Mouse (Mus musculus): ENCODE measurements at regions not wholly inside any gene's neighbourhood (a gene's known extent, or its start where the extent isn't known, plus 50 kb on each side); places are given as distances from the start of the nearest gene placed in this dataset.

- peaks cover 56% of the 10 kb centered on the region for H3K4me1 ChIP-seq (replicated peaks; ENCODE audit: low read depth, low read length)
- H3K9me3 ChIP-seq (ENCODE audit: low read length) = no peaks in the 10 kb centered on the region
- no peaks in the 10 kb centered on the region for H3K36me3 ChIP-seq (ENCODE audit: insufficient read depth, low read length)
- TF ChIP-seq CTCF (conservative IDR thresholded peaks at IDR 0.05; ENCODE audit: low read length) (no peak), POU5F1 (IDR thresholded peaks at IDR 0.05; ENCODE audit: borderline replicate concordance, low read length) (no peak), NANOG (IDR thresholded peaks at IDR 0.05; ENCODE audit: borderline replicate concordance, low read length) (no peak)
- peak overlapping the region; percentile 57 for H3K4me3 ChIP-seq (replicated peaks; ENCODE audit: low read length)
- no peaks in the 10 kb centered on the region for H3K27me3 ChIP-seq (ENCODE audit: insufficient read depth, low read length)
Observed at GRCm38 (mm10) chr14:31934321-31934720, 94.5 kb upstream of the Galnt15 start.

- H3K9me3 ChIP-seq (ENCODE audit: low read length) = 0 out of 2 replicates have a peak, but pooled peaks cover under 1% of the 10 kb centered on the region
- TF ChIP-seq NANOG (IDR thresholded peaks at IDR 0.05; ENCODE audit: borderline replicate concordance, low read length) (no peak), CTCF (conservative IDR thresholded peaks at IDR 0.05; ENCODE audit: low read length) (no peak), POU5F1 (IDR thresholded peaks at IDR 0.05; ENCODE audit: borderline replicate concordance, low read length) (no peak)
- no peaks in the 10 kb centered on the region for H3K27me3 ChIP-seq (ENCODE audit: insufficient read depth, low read length)
- no peaks in the 10 kb centered on the region for H3K36me3 ChIP-seq (ENCODE audit: insufficient read depth, low read length)
- H3K4me1 ChIP-seq (replicated peaks; ENCODE audit: low read depth, low read length) = peaks cover 52% of the 10 kb centered on the region
- H3K4me3 ChIP-seq (replicated peaks; ENCODE audit: low read length) = peak overlapping the region; percentile 57
Observed at GRCm38 (mm10) chr14:31934771-31935170, 94.0 kb upstream of the Galnt15 start.

- H3K27me3 ChIP-seq (ENCODE audit: insufficient read depth, low read length) = no peaks in the 10 kb centered on the region
- TF ChIP-seq POU5F1 (IDR thresholded peaks at IDR 0.05; ENCODE audit: borderline replicate concordance, low read length) (no peak), NANOG (IDR thresholded peaks at IDR 0.05; ENCODE audit: borderline replicate concordance, low read length) (no peak), CTCF (conservative IDR thresholded peaks at IDR 0.05; ENCODE audit: low read length) (no peak)
- peaks cover 7% of the 10 kb centered on the region; the same call in 1 of the 2 replicates for H3K9me3 ChIP-seq (ENCODE audit: low read length)
- no peak overlapping the region for H3K4me3 ChIP-seq (replicated peaks; ENCODE audit: low read length)
- peaks cover 46% of the 10 kb centered on the region for H3K4me1 ChIP-seq (replicated peaks; ENCODE audit: low read depth, low read length)
- no peaks in the 10 kb centered on the region for H3K36me3 ChIP-seq (ENCODE audit: insufficient read depth, low read length)
Observed at GRCm38 (mm10) chr14:31935411-31935810, 93.4 kb upstream of the Galnt15 start.

GRCm38 (mm10) chr14:31936581-31936980 lies 92.2 kb upstream of the Galnt15 start:
- Histone ChIP-seq H3K27me3 (ENCODE audit: insufficient read depth, low read length) (no peaks in the 10 kb centered on the region), H3K4me3 (replicated peaks; ENCODE audit: low read length) (no peak overlapping the region), H3K9me3 (ENCODE audit: low read length) (peaks cover 7% of the 10 kb centered on the region; the same call in 1 of the 2 replicates), H3K36me3 (ENCODE audit: insufficient read depth, low read length) (no peaks in the 10 kb centered on the region), H3K4me1 (replicated peaks; ENCODE audit: low read depth, low read length) (peaks cover 34% of the 10 kb centered on the region)
- TF ChIP-seq POU5F1 (IDR thresholded peaks at IDR 0.05; ENCODE audit: borderline replicate concordance, low read length) (no peak), NANOG (IDR thresholded peaks at IDR 0.05; ENCODE audit: borderline replicate concordance, low read length) (no peak), CTCF (conservative IDR thresholded peaks at IDR 0.05; ENCODE audit: low read length) (no peak)

GRCm38 (mm10) chr14:31940900-31941299 lies 87.9 kb upstream of the Galnt15 start:
- no peak overlapping the region for H3K4me3 ChIP-seq (replicated peaks; ENCODE audit: low read length)
- H3K9me3 ChIP-seq (ENCODE audit: low read length) = peaks cover 10% of the 10 kb centered on the region; the same call in 1 of the 2 replicates
- TF ChIP-seq CTCF (conservative IDR thresholded peaks at IDR 0.05; ENCODE audit: low read length) (no peak), POU5F1 (IDR thresholded peaks at IDR 0.05; ENCODE audit: borderline replicate concordance, low read length) (no peak), NANOG (IDR thresholded peaks at IDR 0.05; ENCODE audit: borderline replicate concordance, low read length) (no peak)
- peaks cover 9% of the 10 kb centered on the region for H3K4me1 ChIP-seq (replicated peaks; ENCODE audit: low read depth, low read length)
- no peaks in the 10 kb centered on the region for H3K27me3 ChIP-seq (ENCODE audit: insufficient read depth, low read length)
- no peaks in the 10 kb centered on the region for H3K36me3 ChIP-seq (ENCODE audit: insufficient read depth, low read length)

GRCm38 (mm10) chr14:31942266-31942960 lies 86.4 kb upstream of the Galnt15 start:
- no peaks in the 10 kb centered on the region for H3K36me3 ChIP-seq (ENCODE audit: insufficient read depth, low read length)
- H3K4me1 ChIP-seq (replicated peaks; ENCODE audit: low read depth, low read length) = peaks cover 9% of the 10 kb centered on the region
- TF ChIP-seq CTCF (conservative IDR thresholded peaks at IDR 0.05; ENCODE audit: low read length) (peak; percentile 32), POU5F1 (IDR thresholded peaks at IDR 0.05; ENCODE audit: borderline replicate concordance, low read length) (no peak), NANOG (IDR thresholded peaks at IDR 0.05; ENCODE audit: borderline replicate concordance, low read length) (no peak)
- no peak overlapping the region for H3K4me3 ChIP-seq (replicated peaks; ENCODE audit: low read length)
- H3K9me3 ChIP-seq (ENCODE audit: low read length) = peaks cover 10% of the 10 kb centered on the region; the same call in 1 of the 2 replicates
- H3K27me3 ChIP-seq (ENCODE audit: insufficient read depth, low read length) = no peaks in the 10 kb centered on the region

- peaks cover 10% of the 10 kb centered on the region; the same call in 1 of the 2 replicates for H3K9me3 ChIP-seq (ENCODE audit: low read length)
- TF ChIP-seq NANOG (IDR thresholded peaks at IDR 0.05; ENCODE audit: borderline replicate concordance, low read length) (no peak), CTCF (conservative IDR thresholded peaks at IDR 0.05; ENCODE audit: low read length) (no peak), POU5F1 (IDR thresholded peaks at IDR 0.05; ENCODE audit: borderline replicate concordance, low read length) (no peak)
Observed at GRCm38 (mm10) chr14:31944682-31945081, 84.1 kb upstream of the Galnt15 start.

GRCm38 (mm10) chr14:31945125-31945524 lies 83.7 kb upstream of the Galnt15 start:
- no peak overlapping the region for H3K4me3 ChIP-seq (replicated peaks; ENCODE audit: low read length)
- no peaks in the 10 kb centered on the region for H3K27me3 ChIP-seq (ENCODE audit: insufficient read depth, low read length)
- no peaks in the 10 kb centered on the region for H3K36me3 ChIP-seq (ENCODE audit: insufficient read depth, low read length)
- peaks cover 9% of the 10 kb centered on the region for H3K4me1 ChIP-seq (replicated peaks; ENCODE audit: low read depth, low read length)
- H3K9me3 ChIP-seq (ENCODE audit: low read length) = peaks cover 6% of the 10 kb centered on the region; the same call in 1 of the 2 replicates
- TF ChIP-seq NANOG (IDR thresholded peaks at IDR 0.05; ENCODE audit: borderline replicate concordance, low read length) (no peak), POU5F1 (IDR thresholded peaks at IDR 0.05; ENCODE audit: borderline replicate concordance, low read length) (no peak), CTCF (conservative IDR thresholded peaks at IDR 0.05; ENCODE audit: low read length) (no peak)

More at GRCm38 (mm10) chr14:31944682-31945081, 84.1 kb upstream of the Galnt15 start:
- H3K36me3 ChIP-seq (ENCODE audit: insufficient read depth, low read length) = no peaks in the 10 kb centered on the region
- peaks cover 9% of the 10 kb centered on the region for H3K4me1 ChIP-seq (replicated peaks; ENCODE audit: low read depth, low read length)
- no peaks in the 10 kb centered on the region for H3K27me3 ChIP-seq (ENCODE audit: insufficient read depth, low read length)
- H3K4me3 ChIP-seq (replicated peaks; ENCODE audit: low read length) = no peak overlapping the region
